Mouse (Mus musculus) frontal cortex, adult 2 months (tissue): ENCODE results near the gene Numbl. TPM values are rescaled to one million over a fixed set of nuclear protein-coding genes. Genes with fewer than 3 reads are reported as not detected.
"Not testable (repeated sequence)": the region's sequence is repeated elsewhere in the genome, so short reads cannot be mapped to it uniquely, and the experiment has no call there.

Source experiments
- DNase-seq, 2 experiments: peaks; one replicate each; pipeline ENCODE4 v3.0.0; 2022; ENCODE audit warnings: low spot score in 1 of 2; ENCODE audit errors: extremely low spot score in 1 of 2
- polyA plus RNA-seq: library from polyadenylated mRNA; depleted of rRNA; stranded (reverse); fragments of >200 nt; gene quantifications from 2 replicates; pipeline ENCODE4 v1.2.3, GENCODE M21; 2012; rRNA removed

Gene Numbl
- 95.1 and 100 TPM in 2 replicates for polyA plus RNA-seq

DNA sequence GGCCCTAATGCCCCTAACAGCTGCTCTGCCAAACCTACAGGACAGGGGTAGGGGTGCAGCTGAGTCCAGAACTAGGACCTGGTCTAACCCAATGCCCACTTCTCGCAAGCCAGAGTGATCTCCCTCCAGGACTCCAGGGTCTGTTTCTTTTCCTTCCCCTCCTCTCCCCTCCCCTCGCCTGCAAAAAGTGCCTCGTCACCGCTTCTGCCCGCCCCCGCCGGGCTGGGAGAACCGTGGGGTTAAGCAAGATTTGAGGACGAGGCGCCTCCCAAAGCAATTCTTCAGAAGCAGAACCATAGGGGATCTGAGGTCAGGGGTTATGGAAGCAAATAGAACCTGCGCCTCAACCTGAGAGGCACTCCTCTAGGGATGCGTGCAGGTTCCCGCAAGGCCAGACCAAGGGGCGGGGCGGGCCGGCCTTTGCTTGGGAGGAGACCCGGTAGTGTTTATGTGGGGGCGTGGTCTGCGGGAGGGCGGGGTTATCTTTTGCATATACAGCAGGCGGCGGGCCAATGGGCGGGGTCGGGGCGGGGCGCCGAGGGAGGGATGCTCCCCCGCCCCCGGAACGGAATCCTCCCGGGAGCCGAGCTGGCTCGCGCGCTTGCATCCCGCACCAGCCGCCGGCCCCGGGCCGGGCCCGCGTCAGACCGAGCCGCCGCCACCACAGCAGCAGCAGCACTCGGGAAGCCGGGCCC, at the start of gene Numbl:
Gene Numbl (plus strand): TSS at position 229 of the 695 bp plus-strand sequence.
- peak; percentile 85 to 91 for DNase-seq

DNA sequence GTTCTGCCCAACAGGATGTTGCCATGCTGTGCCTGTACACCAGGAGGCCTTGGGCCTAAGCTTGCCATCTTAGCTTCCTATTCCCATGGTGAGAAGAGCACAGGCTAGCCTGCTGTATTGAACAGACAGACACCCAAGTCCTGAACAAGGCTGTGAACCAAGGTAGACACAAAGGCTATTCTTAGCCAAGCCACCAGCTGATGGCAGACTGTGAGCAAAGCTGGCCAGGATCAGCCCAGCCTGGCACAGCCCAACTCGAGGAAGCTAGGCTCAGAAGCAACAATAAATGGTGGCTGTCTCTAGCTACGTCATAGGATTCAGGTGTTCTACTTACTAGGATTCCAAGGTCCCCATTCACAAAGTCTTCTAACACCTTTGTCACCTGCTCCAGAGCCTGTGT, 45.6 kb upstream of the Numbl start:
- DNase-seq: no peak

GRCm38 (mm10) chr7:27218586-27218985, 39.6 kb upstream of the Numbl start:
- DNase-seq: peak in 1 of 2 experiments; percentile 27

DNA sequence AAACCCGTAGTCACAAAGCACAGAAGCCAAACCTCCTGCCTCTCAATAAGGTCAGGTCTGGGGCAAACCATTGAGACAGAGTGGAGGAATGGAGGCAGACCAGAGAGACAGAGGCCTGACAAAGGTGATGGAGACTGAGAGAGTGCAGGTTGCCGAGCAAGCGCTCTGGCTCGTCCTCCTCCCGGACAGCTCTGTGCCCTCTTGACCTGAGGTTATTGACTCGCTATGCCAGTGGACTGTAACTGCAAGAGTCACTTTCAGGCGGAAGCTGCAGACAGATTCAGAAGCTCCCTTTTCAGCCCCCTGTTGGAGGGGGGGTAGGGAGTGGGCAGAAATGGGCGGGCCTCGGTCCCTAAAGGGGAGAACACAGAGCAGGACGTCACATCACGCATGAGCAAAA, 38.3 kb upstream of the Numbl start:
- no peak for DNase-seq

- DNase-seq: no peak
Measured at GRCm38 (mm10) chr7:27221939-27222338, 36.3 kb upstream of the Numbl start.

DNA sequence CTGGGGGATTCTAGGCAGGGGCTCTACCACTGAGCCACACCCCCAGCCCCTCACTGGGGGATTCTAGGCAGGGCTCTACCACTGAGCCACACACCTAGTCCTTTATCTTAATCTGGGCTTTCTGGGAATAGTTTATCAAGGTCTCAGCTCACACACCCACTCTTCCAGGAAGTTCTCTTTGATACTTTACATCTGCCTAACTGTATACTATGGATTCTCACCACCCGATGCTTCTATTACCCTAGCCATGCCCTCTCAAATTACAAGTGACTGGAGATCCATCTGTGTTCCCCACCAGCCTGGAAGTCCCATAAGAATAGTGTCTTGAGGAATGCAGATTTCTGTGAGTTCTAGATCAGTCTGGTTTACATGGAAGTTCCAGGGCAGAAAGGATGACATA, 35.7 kb upstream of the Numbl start:
- DNase-seq: no peak

GRCm38 (mm10) chr7:27224877-27225575, 33.2 kb upstream of the Numbl start:
- DNase-seq: peak; percentile 25 to 69

- DNase-seq: no peak
Measured at GRCm38 (mm10) chr7:27227276-27227675, 31.0 kb upstream of the Numbl start.

- peak in 1 of 2 experiments; percentile 12 for DNase-seq
Measured at GRCm38 (mm10) chr7:27227676-27228075, 30.6 kb upstream of the Numbl start.

GRCm38 (mm10) chr7:27228281-27228821, 29.9 kb upstream of the Numbl start, which contains the start of gene Itpkc:
Itpkc (minus strand) TSS chr7:27228661.
- peak; percentile 86 to 92 for DNase-seq

DNA sequence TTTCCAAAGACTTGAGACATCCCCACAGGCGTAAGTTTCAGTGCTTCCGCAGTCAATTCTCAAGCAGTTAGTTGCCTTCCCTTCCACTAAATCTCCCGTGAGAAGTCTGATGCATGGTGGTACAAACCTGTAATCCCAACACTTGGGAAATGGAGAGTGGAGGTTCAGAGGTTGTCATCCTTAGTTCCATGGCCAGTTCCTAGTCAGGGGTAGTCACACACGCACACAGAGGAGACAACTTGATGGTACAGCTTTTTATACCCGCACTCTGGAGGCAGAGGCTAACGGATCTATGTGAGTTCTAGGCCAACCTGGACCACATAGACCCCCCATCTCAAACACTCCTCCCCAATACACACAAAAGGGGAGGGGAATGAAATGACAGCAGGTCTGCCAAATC, 29.4 kb upstream of the Numbl start:
- DNase-seq: no peak

DNA sequence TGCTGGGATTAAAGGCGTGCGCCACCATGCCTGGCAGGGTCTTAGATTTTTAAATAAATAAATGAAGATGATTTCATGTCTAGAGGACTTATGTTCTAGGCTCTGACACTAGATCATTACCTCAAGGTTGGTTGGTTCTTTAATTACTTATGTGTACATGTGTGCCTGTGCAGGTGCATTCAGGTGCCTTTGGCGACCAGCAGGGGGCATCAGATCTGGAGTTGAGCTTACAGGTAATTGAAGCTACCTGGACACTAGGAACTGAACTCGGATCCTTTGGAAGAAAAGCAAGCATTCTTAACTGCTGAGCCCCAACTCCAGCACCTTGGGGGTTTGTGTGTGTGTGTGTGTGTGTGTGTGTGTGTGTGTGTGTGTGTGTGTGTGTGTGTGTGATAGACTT, 27.5 kb upstream of the Numbl start:
- no peak for DNase-seq

GRCm38 (mm10) chr7:27231693-27232331, 26.4 kb upstream of the Numbl start:
- peak; percentile 83 to 84 for DNase-seq

DNA sequence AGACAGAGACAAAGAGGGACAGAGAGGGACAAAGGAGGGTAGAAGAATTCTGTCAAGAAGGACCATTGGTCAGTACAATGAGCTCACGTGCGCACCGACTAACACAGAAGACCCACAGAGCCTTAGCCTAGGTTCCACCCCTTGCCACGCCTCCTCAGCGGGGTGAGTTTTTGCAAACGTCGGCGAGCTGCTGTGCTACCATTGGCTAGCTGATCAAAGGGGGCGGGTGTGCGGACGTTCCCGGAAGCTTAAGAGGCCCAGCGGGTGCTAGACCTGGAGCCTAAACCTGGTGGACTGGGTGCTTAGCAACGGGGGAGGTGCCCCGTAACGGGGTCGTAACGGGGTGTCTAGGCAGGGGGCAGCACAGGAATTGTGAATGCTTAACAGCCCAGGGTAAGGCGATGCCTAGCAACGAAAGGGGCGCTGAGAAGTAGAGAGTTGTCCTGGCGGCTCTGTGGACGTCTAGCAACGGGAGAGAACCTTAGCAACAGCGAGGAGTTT, 25.4 kb upstream of the Numbl start, which contains the start of gene Coq8b:
Gene Coq8b (plus strand): TSS at position 243 of the 501 bp plus-strand sequence.
- peak; percentile 89 to 92 for DNase-seq

GRCm38 (mm10) chr7:27233300-27233699, 24.9 kb upstream of the Numbl start:
- no peak for DNase-seq

DNA sequence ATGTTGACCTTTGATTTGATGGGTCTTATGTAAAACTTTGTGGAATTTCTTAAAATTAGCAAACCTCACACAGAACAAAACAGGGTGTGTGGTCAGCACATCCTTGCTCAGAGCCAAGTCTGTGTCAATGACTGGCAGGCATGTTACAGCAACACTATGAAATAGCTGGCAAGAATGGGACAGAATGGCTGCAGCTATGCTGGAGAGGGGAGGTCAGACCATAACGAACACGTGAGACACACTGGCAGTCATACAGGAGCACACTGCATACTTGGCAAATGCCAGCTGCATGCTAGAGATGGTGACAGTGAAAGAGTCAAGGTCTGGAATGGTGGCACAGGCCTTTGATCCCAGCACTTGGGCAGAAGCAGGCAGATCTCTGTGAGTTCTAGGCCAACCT, 22.5 kb upstream of the Numbl start:
- no peak for DNase-seq

DNA sequence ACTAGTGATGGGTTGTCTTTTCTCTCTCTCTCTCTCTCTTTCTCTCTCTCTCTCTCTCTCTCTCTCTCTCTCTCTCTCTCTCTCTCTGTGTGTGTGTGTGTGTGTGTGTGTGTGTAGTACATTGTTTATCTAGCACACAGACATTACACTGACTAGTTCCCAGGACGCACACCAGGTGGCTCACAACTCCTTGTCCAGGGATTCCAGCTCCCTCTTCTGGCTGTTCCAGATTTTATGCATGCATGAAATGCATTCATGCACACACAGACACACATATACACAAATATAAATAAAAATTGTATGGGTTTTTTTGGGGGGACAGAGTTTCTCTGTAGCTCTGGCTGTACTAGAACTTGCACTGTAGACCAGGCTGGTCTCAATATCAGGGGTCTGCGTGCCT, 20.7 kb upstream of the Numbl start:
- DNase-seq: no peak

DNA sequence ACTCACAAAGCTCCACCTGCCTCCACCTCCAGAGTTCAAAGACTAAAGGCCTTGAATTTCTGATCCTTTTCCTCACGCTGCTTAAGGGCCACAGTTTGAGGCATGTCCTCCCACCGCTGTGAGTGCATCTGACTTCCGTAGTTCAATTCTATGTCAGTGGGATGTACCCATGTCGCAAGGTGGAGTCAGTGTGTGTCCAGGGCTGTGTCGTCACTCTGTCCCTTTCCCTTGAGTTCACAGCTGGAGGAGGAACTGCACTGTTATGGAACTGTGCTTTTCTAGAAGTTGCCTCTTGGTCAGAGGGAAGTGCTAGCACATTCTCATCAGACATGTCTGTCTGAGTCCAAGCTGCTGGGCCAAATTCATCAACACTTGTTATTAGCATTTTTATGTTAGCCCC, 19.7 kb upstream of the Numbl start:
- no peak for DNase-seq

DNA sequence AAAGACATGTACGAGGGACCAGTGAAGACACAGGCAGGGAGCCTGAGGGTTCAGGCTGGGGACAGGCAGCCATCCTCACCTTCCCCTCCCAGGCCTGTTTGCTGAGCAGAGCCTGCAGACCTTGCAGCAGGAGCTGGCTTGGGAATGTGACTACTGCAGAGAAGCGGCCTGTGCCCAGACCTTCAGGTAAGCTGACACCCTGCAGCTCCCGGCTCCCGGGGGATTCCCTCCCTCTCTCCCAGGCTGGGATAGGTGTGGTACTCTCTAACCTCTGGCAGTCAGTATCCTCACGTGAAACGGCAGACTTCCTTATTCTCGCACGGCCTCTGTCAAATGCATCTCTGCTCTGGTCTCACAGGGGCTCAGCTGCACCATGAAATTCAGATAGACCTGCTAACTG, 15.0 kb upstream of the Numbl start:
- DNase-seq: no peak

DNA sequence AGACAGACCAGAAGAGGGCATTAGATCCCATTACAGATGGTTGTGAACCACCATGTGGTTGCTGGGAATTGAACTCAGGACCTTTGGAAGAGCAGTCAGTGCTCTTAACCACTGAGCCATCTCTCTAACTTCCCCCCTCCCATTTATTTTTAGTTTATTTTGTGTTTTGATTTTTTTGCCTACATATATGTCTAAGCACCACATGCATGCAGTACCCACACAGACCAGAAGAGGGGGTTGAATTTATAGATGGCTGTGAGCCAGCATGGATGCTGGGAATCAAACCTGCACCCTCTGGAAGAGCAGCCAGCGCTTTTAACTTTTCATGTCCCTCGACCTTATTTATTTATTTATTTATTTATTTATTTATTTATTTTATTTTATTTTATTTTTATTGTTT, 14.1 kb upstream of the Numbl start:
- DNase-seq: not testable (repeated sequence)

GRCm38 (mm10) chr7:27249146-27249545, 9.1 kb upstream of the Numbl start:
- peak in 1 of 2 experiments; percentile 57 for DNase-seq
